Mouse (Mus musculus) CH12.LX (cell line): ENCODE measurements around the gene Hist1h2bf. TPM values are rescaled to one million over a fixed set of nuclear protein-coding genes. Genes with fewer than 3 reads are reported as not detected.
A peak's percentile ranks its signal among the peaks of the same experiment; 100 is the strongest.

Experiments
- DNase-seq: peaks from one replicate; pipeline ENCODE4 v3.0.0-alpha.2; 2013; ENCODE audit errors: extremely low read depth
- H3K27ac ChIP-seq: 2 replicates; pipeline ENCODE4 v1.5.1; 2012; ENCODE audit warnings: low read depth, mild to moderate bottlenecking, control low read depth, moderate library complexity; ENCODE audit not compliant: insufficient read depth
- H3K27me3 ChIP-seq: replicated peaks from 2 replicates; pipeline ENCODE3; 2012; ENCODE audit warnings: inconsistent platforms
- H3K36me3 ChIP-seq, 2 experiments: replicated peaks in 1 of 2; 2 replicates each; pipeline versions ENCODE3 to v1.6.1; 2012; ENCODE audit warnings: inconsistent platforms in 1 of 2, low read length in 1 of 2, mild to moderate bottlenecking in 1 of 2, mixed read lengths in 1 of 2, moderate library complexity in 1 of 2; ENCODE audit not compliant: control insufficient read depth in 1 of 2, insufficient read depth in 1 of 2
- H3K4me1 ChIP-seq, 2 experiments: 2 replicates each; pipeline ENCODE4 v1.6.1; 2012; ENCODE audit warnings: inconsistent platforms in 1 of 2, moderate library complexity in 1 of 2; ENCODE audit not compliant: insufficient read depth in 2 of 2, control insufficient read depth in 1 of 2
- H3K4me2 ChIP-seq: 2 replicates; pipeline ENCODE4 v1.6.1; 2012; ENCODE audit warnings: low read depth, mild to moderate bottlenecking, control low read depth; ENCODE audit not compliant: poor library complexity, insufficient read depth, severe bottlenecking
- H3K4me3 ChIP-seq, 3 experiments: fragments of 150-350 bp in 1 of 3; sonication (generic) in 1 of 3; replicated peaks in 1 of 3; 2 replicates each; pipeline versions ENCODE3 to v1.5.1; 2011 to 2012; ENCODE audit warnings: low read depth in 2 of 3, low read length in 2 of 3, mild to moderate bottlenecking in 2 of 3, moderate library complexity in 2 of 3, control low read depth in 1 of 3, improper control_type of control experiment in 1 of 3, inconsistent platforms in 1 of 3, mixed read lengths in 1 of 3; ENCODE audit not compliant: poor library complexity in 1 of 3
- H3K79me2 ChIP-seq: replicated peaks from 2 replicates; pipeline ENCODE4 v1.6.1; 2012; ENCODE audit warnings: mild to moderate bottlenecking, moderate library complexity; ENCODE audit not compliant: control insufficient read depth, poor library complexity, insufficient read depth, severe bottlenecking; ENCODE audit errors: extremely low read depth
- H3K9ac ChIP-seq: 2 replicates; pipeline ENCODE4 v1.6.1; 2012; ENCODE audit warnings: low read depth, mild to moderate bottlenecking, control low read depth, moderate library complexity; ENCODE audit not compliant: insufficient read depth
- H3K9me3 ChIP-seq: replicated peaks from 2 replicates; pipeline ENCODE3; 2012; ENCODE audit warnings: low read length, inconsistent platforms, mixed read lengths
- CHD1 ChIP-seq: IDR thresholded peaks from 2 replicates; pipeline ENCODE4 v1.6.1; 2012; ENCODE audit warnings: low read depth, low read length, improper control_type of control experiment, inconsistent platforms
- CHD2 ChIP-seq: IDR thresholded peaks from 2 replicates; pipeline ENCODE4 v1.6.1; 2011; ENCODE audit warnings: low read length, improper control_type of control experiment
- ELF1 ChIP-seq: IDR thresholded peaks from 2 replicates; pipeline ENCODE4 v1.6.1; 2014; ENCODE audit warnings: low read depth, mild to moderate bottlenecking, inconsistent platforms, low read length, improper control_type of control experiment
- GABPA ChIP-seq: IDR thresholded peaks from 2 replicates; pipeline ENCODE4 v1.6.1; 2012; ENCODE audit warnings: low read depth, low read length, improper control_type of control experiment, inconsistent platforms; ENCODE audit not compliant: insufficient replicate concordance
- HCFC1 ChIP-seq: IDR thresholded peaks from 2 replicates; pipeline ENCODE4 v1.6.1; 2012; ENCODE audit warnings: low read depth, mild to moderate bottlenecking, inconsistent platforms, low read length, improper control_type of control experiment
- JUND ChIP-seq: conservative IDR thresholded peaks from 2 replicates; pipeline ENCODE4 v1.6.1; 2011; ENCODE audit warnings: low read depth, low read length, improper control_type of control experiment
- KAT2A ChIP-seq: IDR thresholded peaks from 2 replicates; pipeline ENCODE4 v1.6.1; 2012; ENCODE audit warnings: low read length, improper control_type of control experiment, inconsistent platforms; ENCODE audit not compliant: insufficient replicate concordance
- MAFK ChIP-seq: IDR thresholded peaks from 2 replicates; pipeline ENCODE4 v1.6.1; 2011; ENCODE audit warnings: low read length, improper control_type of control experiment; ENCODE audit not compliant: insufficient replicate concordance
- MAX ChIP-seq: IDR thresholded peaks from 2 replicates; pipeline ENCODE4 v1.6.1; 2011; ENCODE audit warnings: low read length, improper control_type of control experiment
- MAZ ChIP-seq: IDR thresholded peaks from 2 replicates; pipeline ENCODE4 v1.6.1; 2012; ENCODE audit warnings: low read depth, mild to moderate bottlenecking, inconsistent platforms, low read length, improper control_type of control experiment, moderate library complexity
- MEF2A ChIP-seq: IDR thresholded peaks from 2 replicates; pipeline ENCODE4 v1.6.1; 2014; ENCODE audit warnings: low read depth, mild to moderate bottlenecking, inconsistent platforms, low read length, improper control_type of control experiment, borderline replicate concordance
- MYC ChIP-seq: IDR thresholded peaks from 2 replicates; pipeline ENCODE4 v1.6.1; 2011; ENCODE audit warnings: low read depth, mild to moderate bottlenecking, improper control_type of control experiment, low read length
- NELFE ChIP-seq: IDR thresholded peaks from 2 replicates; pipeline ENCODE4 v1.6.1; 2011; ENCODE audit warnings: low read depth, low read length, improper control_type of control experiment
- NRF1 ChIP-seq: IDR thresholded peaks from 2 replicates; pipeline ENCODE4 v1.6.1; 2014; ENCODE audit warnings: low read depth, mild to moderate bottlenecking, inconsistent platforms, low read length, improper control_type of control experiment, moderate library complexity
- PAX5 ChIP-seq: IDR thresholded peaks from 2 replicates; pipeline ENCODE4 v1.6.1; 2012; ENCODE audit warnings: low read length, inconsistent platforms, mixed read lengths
- POLR2A ChIP-seq: IDR thresholded peaks from 2 replicates; pipeline ENCODE4 v1.6.1; 2011; ENCODE audit warnings: low read depth, mild to moderate bottlenecking, improper control_type of control experiment, low read length
- POLR2AphosphoS2 ChIP-seq: IDR thresholded peaks from 2 replicates; pipeline ENCODE4 v1.6.1; 2011; ENCODE audit warnings: low read depth, low read length, improper control_type of control experiment
- RAD21 ChIP-seq: IDR thresholded peaks from 2 replicates; pipeline ENCODE4 v1.6.1; 2011; ENCODE audit warnings: low read depth, mild to moderate bottlenecking, low read length, improper control_type of control experiment, moderate library complexity
- RCOR1 ChIP-seq: conservative IDR thresholded peaks from 2 replicates; pipeline ENCODE4 v1.6.1; 2012; ENCODE audit warnings: low read depth, mild to moderate bottlenecking, inconsistent platforms, low read length, improper control_type of control experiment
- SIN3A ChIP-seq: IDR thresholded peaks from 2 replicates; pipeline ENCODE4 v1.6.1; 2012; ENCODE audit warnings: low read length, improper control_type of control experiment, inconsistent platforms
- SMC3 ChIP-seq: IDR thresholded peaks from 2 replicates; pipeline ENCODE4 v1.6.1; 2011; ENCODE audit warnings: low read depth, low read length, improper control_type of control experiment
- TBP ChIP-seq: conservative IDR thresholded peaks from 2 replicates; pipeline ENCODE4 v1.6.1; 2011; ENCODE audit warnings: low read depth, low read length, improper control_type of control experiment
- TCF12 ChIP-seq: IDR thresholded peaks from 2 replicates; pipeline ENCODE4 v1.6.1; 2014; ENCODE audit warnings: low read depth, mild to moderate bottlenecking, inconsistent platforms, low read length, improper control_type of control experiment
- UBTF ChIP-seq: IDR thresholded peaks from 2 replicates; pipeline ENCODE4 v1.6.1; 2012; ENCODE audit warnings: low read depth, mild to moderate bottlenecking, inconsistent platforms, low read length, improper control_type of control experiment, moderate library complexity
- USF2 ChIP-seq: conservative IDR thresholded peaks from 2 replicates; pipeline ENCODE4 v1.6.1; 2011; ENCODE audit warnings: low read depth, low read length, improper control_type of control experiment
- ZMIZ1 ChIP-seq: IDR thresholded peaks from 2 replicates; pipeline ENCODE4 v1.6.1; 2012; ENCODE audit warnings: low read depth, mild to moderate bottlenecking, inconsistent platforms, low read length, improper control_type of control experiment
- ZNF384 ChIP-seq: IDR thresholded peaks from 2 replicates; pipeline ENCODE4 v1.6.1; 2012; ENCODE audit warnings: low read depth, low read length, improper control_type of control experiment, inconsistent platforms
- dilution Hi-C: fragments of 300-500 bp; cut with MboI; formaldehyde crosslinking; loops from 2 replicates; pipeline ENCODE4 v1.14.3; 2020; ENCODE audit warnings: low sequenced_read_pairs; ENCODE audit not compliant: extremely low pct_unique_long_range_greater_than_20kb, extremely low pct_ligation_motif_present
- in situ Hi-C: fragments of 300-500 bp; cut with MboI; formaldehyde crosslinking; loops from 3 replicates; pipeline ENCODE4 v1.14.3; 2019; ENCODE audit warnings: low sequenced_read_pairs, low pct_ligation_motif_present, low pct_unique_long_range_greater_than_20kb, mixed read lengths
- polyA plus RNA-seq: library from polyadenylated mRNA; unstranded; fragments of >175 nt; gene quantifications from 2 replicates; pipeline ENCODE4 v1.2.1, GENCODE M21; 2012; ENCODE audit warnings: low read depth; ENCODE audit not compliant: insufficient read length
- total RNA-seq, 2 experiments: library from RNA; depleted of rRNA; stranded (reverse); fragments of 300-350 nt in 1 of 2; fragments of >200 nt in 1 of 2; gene quantifications; 2 replicates each; pipeline ENCODE4 v1.2.3; 2012 to 2014

Gene Hist1h2bf
- total and polyA plus RNA-seq, 3 experiments, result 1.7 to 1,243 (median 50.8) TPM

DNA sequence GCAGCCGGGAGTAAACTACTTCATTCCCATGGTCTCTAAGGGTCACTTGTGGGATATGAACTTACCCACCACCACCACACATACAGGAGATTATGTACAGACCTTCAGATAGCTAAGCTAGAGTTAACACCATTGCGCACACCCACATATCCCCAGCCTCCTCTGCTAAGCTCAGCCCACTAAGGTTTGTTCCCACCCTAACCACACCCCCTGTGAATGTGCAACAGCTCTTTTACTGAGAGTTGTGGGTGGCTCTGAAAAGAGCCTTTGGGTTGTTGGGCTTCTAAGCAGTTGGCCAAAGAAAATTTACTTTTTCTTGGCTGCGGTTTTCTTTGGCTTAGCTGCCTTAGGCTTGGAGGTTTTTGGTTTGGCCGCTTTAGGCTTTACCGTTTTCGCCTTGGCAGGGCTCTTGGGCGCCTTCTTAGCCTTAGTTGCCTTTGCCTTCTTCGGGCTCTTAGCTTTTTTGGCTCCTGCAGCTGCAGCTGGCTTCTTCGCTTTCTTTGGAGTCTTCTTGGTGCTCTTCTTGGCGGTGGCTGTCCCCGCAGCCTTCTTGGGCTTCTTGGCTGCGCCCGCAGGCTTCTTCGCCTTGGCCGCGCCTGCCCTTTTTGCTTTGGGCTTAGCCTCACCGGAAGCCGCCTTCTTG, 47.7 kb upstream of the Hist1h2bf start:
- TF ChIP-seq SMC3 (peak; percentile 42), RCOR1 (peak; percentile 85), UBTF (peak; percentile 99; the same call in 1 of the 2 replicates), POLR2AphosphoS2 (peak; percentile 99), MAZ (no peak), MEF2A (peak; percentile 50; the same call in 1 of the 2 replicates), MAFK (peak; percentile 9; the same call in 1 of the 2 replicates), NRF1 (0 out of 2 replicates have a peak, but pooled peaks have one; percentile 20), MAX (0 out of 2 replicates have a peak, but pooled peaks have one; percentile 21), SIN3A (no peak; the same call in none of the 2 replicates), PAX5 (no peak), CHD2 (peak; percentile 88), CHD1 (peak; percentile 97), NELFE (0 out of 2 replicates have a peak, but pooled peaks have one; percentile 61), TCF12 (peak; percentile 58; the same call in 1 of the 2 replicates), USF2 (peak; percentile 35; the same call in 1 of the 2 replicates), POLR2A (peak; percentile 95), ZMIZ1 (peak; percentile 98), KAT2A (no peak)
- in situ Hi-C loops (no loop called here), dilution Hi-C loops (no loop called here)
- no peaks in the 10 kb centered on the region for H3K36me3 ChIP-seq
- H3K27me3 ChIP-seq, result no peaks in the 10 kb centered on the region
- peak overlapping the region; percentile 98 for H3K27ac ChIP-seq
- H3K4me3 ChIP-seq, result peak overlapping the region; percentile 50 to 61 (median 55)
- H3K9ac ChIP-seq, result peak overlapping the region; percentile 69
- DNase-seq, result peak; percentile 93
- H3K4me1 ChIP-seq, result peaks cover 0 to 12% of the 10 kb centered on the region in 2 experiments; a peak in 3 of 4 replicates
- peak overlapping the region; percentile 23 for H3K4me2 ChIP-seq
- no peaks in the 10 kb centered on the region for H3K9me3 ChIP-seq
- H3K79me2 ChIP-seq, result peaks cover 8% of the 10 kb centered on the region; the same call in 1 of the 2 replicates

DNA sequence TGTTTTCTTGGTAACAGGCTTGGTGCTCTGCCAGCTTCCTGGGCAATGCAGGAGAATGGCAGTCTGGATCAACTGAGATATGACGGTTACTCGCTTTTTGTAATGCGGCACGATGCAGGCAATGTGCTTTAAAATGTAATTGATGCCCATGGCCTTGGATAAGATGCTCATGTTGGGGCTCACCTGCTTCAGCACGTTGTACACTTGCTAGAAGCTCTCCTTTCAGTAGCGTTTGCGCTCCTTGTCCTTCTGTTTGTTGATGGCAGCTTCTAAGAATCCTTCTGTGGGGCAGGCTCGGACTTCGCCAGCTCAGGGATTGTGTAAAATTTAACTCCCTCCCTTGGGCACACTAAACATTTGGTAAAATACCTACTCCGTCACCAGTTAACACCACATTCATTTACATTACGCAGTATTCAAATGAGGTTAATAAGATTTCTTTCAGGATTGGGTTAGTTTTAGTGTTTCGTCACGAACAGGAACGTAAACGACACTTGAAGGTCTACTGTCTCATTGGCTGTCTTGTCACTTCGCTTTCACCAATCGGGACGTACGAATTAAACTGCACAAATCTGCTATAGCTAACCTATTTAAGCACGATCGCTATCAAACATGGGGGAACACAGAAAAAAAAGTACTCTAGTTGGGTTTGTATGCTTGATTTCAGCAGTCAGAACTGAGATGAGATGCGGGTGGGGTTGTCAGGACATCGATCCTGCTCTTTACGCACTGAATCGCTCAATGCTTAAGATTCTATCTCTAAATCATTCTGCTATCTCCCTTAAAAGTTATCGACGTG, 46.9 kb upstream of the Hist1h2bf start, which contains the start of gene Hist1h2be:
Gene Hist1h2be (minus strand): TSS at position 392 of the 799 bp plus-strand sequence.
- no peaks in the 10 kb centered on the region for H3K36me3 ChIP-seq
- in situ Hi-C loops, result no loop called here

More for the DNA sequence above, 46.9 kb upstream of the Hist1h2bf start, which contains the start of gene Hist1h2be:
- dilution Hi-C loops, result no loop called here
- Histone ChIP-seq H3K27ac (peak within 1 kb of the TSS; percentile 98), H3K4me1 (peaks cover 0 to 12% of the 10 kb centered on the region in 2 experiments; a peak in 3 of 4 replicates), H3K4me3 (peak within 1 kb of the TSS; percentile 55 to 70 (median 61)), H3K9me3 (no peaks in the 10 kb centered on the region), H3K27me3 (no peaks in the 10 kb centered on the region), H3K4me2 (peak within 1 kb of the TSS; percentile 91), H3K9ac (peak within 1 kb of the TSS; percentile 96), H3K79me2 (peaks cover 8% of the 10 kb centered on the region; the same call in 1 of the 2 replicates)
- peak; percentile 96 for DNase-seq
- TF ChIP-seq MAFK (no peak), TCF12 (peak; percentile 48), ZNF384 (peak; percentile 74), SMC3 (no peak), GABPA (peak; percentile 7; the same call in 1 of the 2 replicates), ELF1 (no peak), MYC (peak; percentile 49), SIN3A (no peak; the same call in 1 of the 2 replicates), JUND (peak; percentile 17; the same call in 1 of the 2 replicates), RAD21 (no peak), ZMIZ1 (no peak), HCFC1 (peak; percentile 29; the same call in 1 of the 2 replicates), TBP (peak; percentile 98), MAX (peak; percentile 55; the same call in 1 of the 2 replicates), MEF2A (0 out of 2 replicates have a peak, but pooled peaks have one; percentile 0)
